Mouse (Mus musculus) liver, adult 2 months (tissue): ENCODE measurements around the gene Nsmf. TPM values are rescaled to one million over a fixed set of nuclear protein-coding genes. Genes with fewer than 3 reads are reported as not detected.
A peak's percentile ranks its signal among the peaks of the same experiment; 100 is the strongest.

Experiments used
- DNase-seq: peaks from one replicate; pipeline ENCODE4 v3.0.0-alpha.2; 2011; ENCODE audit warnings: low read depth, low spot score; ENCODE audit errors: extremely low read depth
- H3K27ac ChIP-seq: fragments of 200-500 bp; replicated peaks from 2 replicates; pipeline ENCODE4 v1.5.1; 2012; ENCODE audit warnings: low read depth, mild to moderate bottlenecking, control low read depth, inconsistent platforms, low read length; ENCODE audit not compliant: insufficient read depth
- H3K27me3 ChIP-seq: fragments of 200-500 bp; 2 replicates; pipeline ENCODE4 v1.6.1; 2012; ENCODE audit warnings: mild to moderate bottlenecking, moderate library complexity, low read length, inconsistent platforms; ENCODE audit not compliant: control insufficient read depth, insufficient read depth
- H3K36me3 ChIP-seq: fragments of 200-500 bp; 2 replicates; pipeline ENCODE4 v1.6.1; 2012; ENCODE audit warnings: low read length, inconsistent platforms; ENCODE audit not compliant: control insufficient read depth, insufficient read depth
- H3K4me1 ChIP-seq: fragments of 200-500 bp; 2 replicates; pipeline ENCODE4 v1.6.1; 2011; ENCODE audit warnings: low read length; ENCODE audit not compliant: control insufficient read depth, insufficient read depth
- H3K4me3 ChIP-seq: fragments of 200-500 bp; 2 replicates; pipeline ENCODE4 v1.5.1; 2011; ENCODE audit warnings: low read depth, mild to moderate bottlenecking, control low read depth, low read length, moderate library complexity; ENCODE audit not compliant: insufficient read depth
- H3K79me2 ChIP-seq: fragments of 200-500 bp; 2 replicates; pipeline ENCODE4 v1.6.1; 2012; ENCODE audit warnings: inconsistent platforms, mild to moderate bottlenecking, low read length, moderate library complexity; ENCODE audit not compliant: control insufficient read depth, insufficient read depth
- H3K9ac ChIP-seq: fragments of 200-500 bp; 2 replicates; pipeline ENCODE4 v1.6.1; 2012; ENCODE audit warnings: low read depth, mild to moderate bottlenecking, control low read depth, inconsistent platforms, low read length
- CTCF ChIP-seq: fragments of 200-500 bp; IDR thresholded peaks from 2 replicates; pipeline ENCODE4 v1.5.1; 2011; ENCODE audit warnings: low read depth, low read length, control low read depth
- POLR2A ChIP-seq: fragments of 200-500 bp; IDR thresholded peaks from 2 replicates; pipeline ENCODE4 v1.6.1; 2011; ENCODE audit warnings: low read length, control low read depth; ENCODE audit not compliant: insufficient read depth; ENCODE audit errors: extremely low read depth
- WGBS: fragments of 180-500 bp; shearing (Covaris S2); methylation state at CpG from one replicate; pipeline ENCODE4 v1.1.7; 2018; 5-methylcytosine and 5-hydroxymethylcytosine counted together
- polyA plus RNA-seq: library from polyadenylated mRNA; depleted of rRNA; stranded (reverse); fragments of >200 nt; gene quantifications from 2 replicates; pipeline ENCODE4 v1.2.3, GENCODE M21; 2012; rRNA removed
- total RNA-seq: library from RNA; depleted of rRNA; stranded (reverse); fragments of >200 nt; gene quantifications from 2 replicates; pipeline ENCODE4 v1.2.3, GENCODE M21; 2014; rRNA removed

Gene Nsmf
- 71.2 and 76.2 TPM in 2 replicates for total RNA-seq
- polyA plus RNA-seq: 182 and 219 TPM in 2 replicates

DNA sequence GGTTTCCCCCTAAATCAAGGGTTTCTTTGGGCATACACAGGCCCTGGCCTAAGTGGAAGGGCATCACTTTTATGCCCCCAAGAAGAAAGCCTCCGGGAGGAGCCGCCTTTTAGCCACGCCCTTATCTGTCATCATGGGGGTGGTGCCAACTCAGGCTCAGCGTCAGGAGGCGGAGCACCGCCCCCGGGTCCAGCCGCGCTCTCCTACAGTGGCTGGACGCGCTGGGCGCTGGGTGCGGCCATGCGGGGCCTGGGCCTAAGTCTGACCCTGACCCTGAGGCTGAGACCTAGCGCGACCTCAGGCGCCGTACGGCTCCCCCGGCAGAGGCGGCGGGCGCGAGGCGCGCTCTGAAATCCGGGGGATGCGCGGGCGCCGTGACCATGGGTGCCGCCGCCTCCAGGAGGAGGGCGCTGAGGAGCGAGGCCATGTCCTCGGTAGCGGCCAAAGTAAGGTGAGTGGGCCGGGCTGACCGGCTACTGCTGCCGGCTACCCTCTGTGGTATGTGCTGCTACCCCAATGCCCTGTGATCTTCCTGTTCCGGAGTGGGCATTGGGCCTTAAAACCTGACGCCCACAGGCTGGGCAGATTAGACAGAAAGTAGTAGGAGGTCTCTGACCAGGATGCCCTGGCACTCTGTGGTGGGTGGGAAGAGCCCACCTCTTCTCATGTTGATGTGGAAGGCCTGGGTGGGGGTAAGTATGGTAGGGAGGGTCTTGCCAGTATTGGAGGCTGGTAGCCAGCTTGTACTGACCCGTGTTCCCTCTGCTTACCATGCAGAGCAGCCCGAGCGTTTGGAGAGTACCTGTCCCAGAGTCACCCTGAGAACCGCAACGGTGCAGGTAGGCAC, at the start of gene Nsmf:
TSS of gene Nsmf (plus strand) at position 135 of the 847 bp plus-strand sequence.
- Histone ChIP-seq H3K4me3 (peak within 1 kb of the TSS; percentile 79), H3K27ac (peak within 1 kb of the TSS; percentile 97), H3K36me3 (peaks cover 2% of the 10 kb centered on the region; the same call in 1 of the 2 replicates), H3K79me2 (peaks cover 12% of the 10 kb centered on the region), H3K27me3 (no peaks in the 10 kb centered on the region), H3K4me1 (peaks cover 31% of the 10 kb centered on the region), H3K9ac (peak within 1 kb of the TSS; percentile 93)
- 1% methylated on average over 47 of the region's 47 CpGs for WGBS
- peak; percentile 80 for DNase-seq
- TF ChIP-seq CTCF (0 out of 2 replicates have a peak, but pooled peaks have one; percentile 11), POLR2A (peak; percentile 79)

DNA sequence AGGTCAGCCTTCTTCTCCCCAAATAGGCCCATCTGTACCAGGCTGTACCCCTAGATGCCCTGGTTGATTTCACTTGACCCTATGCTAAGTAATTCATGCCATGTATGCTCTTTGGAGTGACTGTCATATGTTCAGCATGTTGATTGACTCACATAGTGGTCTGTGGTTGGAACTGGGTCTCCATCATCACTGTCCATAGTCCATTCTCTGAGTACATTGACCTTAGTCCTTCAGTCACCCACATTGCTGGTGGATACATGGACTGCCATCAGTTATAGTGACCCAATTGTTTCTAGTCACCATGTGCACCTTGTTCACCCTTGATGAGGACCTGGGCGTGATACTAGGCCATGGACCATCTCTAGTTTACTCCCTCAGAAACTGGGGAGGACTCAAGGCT, 47.4 kb upstream of the Nsmf start:
- Histone ChIP-seq H3K27me3 (no peaks in the 10 kb centered on the region), H3K27ac (no peak overlapping the region), H3K36me3 (peaks cover 18% of the 10 kb centered on the region), H3K4me1 (no peaks in the 10 kb centered on the region), H3K9ac (no peak overlapping the region), H3K79me2 (no peaks in the 10 kb centered on the region), H3K4me3 (no peak overlapping the region)
- TF ChIP-seq CTCF: no peak
- no peak for TF ChIP-seq POLR2A
- 83% methylated on average over 1 of the region's 1 CpGs for WGBS
- no peak for DNase-seq

DNA sequence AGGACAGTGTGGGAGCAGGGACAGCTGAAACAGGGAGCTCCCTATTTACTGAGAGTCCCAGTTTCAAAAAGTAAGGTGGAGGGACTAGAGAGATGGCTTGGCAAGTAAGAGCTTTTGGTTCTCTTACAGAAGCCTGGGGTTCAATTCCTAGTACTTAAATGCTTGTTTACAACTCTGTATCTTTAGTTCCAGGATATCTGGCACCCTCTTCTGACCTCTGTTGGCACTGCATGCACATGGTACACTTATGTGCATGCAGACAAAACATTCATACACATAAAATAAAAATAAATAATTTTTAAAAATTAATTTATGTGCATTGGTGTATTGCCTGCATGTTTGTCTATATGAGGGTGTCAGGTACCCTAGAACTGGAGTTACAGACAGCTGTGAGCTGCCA, 45.9 kb upstream of the Nsmf start:
- no peaks in the 10 kb centered on the region for H3K4me1 ChIP-seq
- no peaks in the 10 kb centered on the region for H3K79me2 ChIP-seq
- H3K36me3 ChIP-seq: peaks cover 15% of the 10 kb centered on the region
- H3K27ac ChIP-seq: no peak overlapping the region
- TF ChIP-seq CTCF (no peak), POLR2A (no peak)
- H3K4me3 ChIP-seq: no peak overlapping the region
- H3K9ac ChIP-seq: no peak overlapping the region
- peak; percentile 10 for DNase-seq
- no peaks in the 10 kb centered on the region for H3K27me3 ChIP-seq

GRCm38 (mm10) chr2:25022678-25023077, 31.5 kb upstream of the Nsmf start:
- H3K9ac ChIP-seq: no peak overlapping the region
- 100% methylated on average over 1 of the region's 1 CpGs for WGBS
- TF ChIP-seq CTCF (no peak), POLR2A (no peak)
- H3K4me1 ChIP-seq: no peaks in the 10 kb centered on the region
- H3K36me3 ChIP-seq: peaks cover 25% of the 10 kb centered on the region
- no peaks in the 10 kb centered on the region for H3K27me3 ChIP-seq
- H3K27ac ChIP-seq: no peak overlapping the region
- DNase-seq: peak; percentile 8
- no peaks in the 10 kb centered on the region for H3K79me2 ChIP-seq
- H3K4me3 ChIP-seq: no peak overlapping the region

GRCm38 (mm10) chr2:25025109-25025508, 29.0 kb upstream of the Nsmf start:
- no peak overlapping the region for H3K9ac ChIP-seq
- 100% methylated on average over 1 of the region's 1 CpGs for WGBS
- no peak for TF ChIP-seq POLR2A
- TF ChIP-seq CTCF: no peak
- H3K4me1 ChIP-seq: no peaks in the 10 kb centered on the region
- peaks cover 20% of the 10 kb centered on the region for H3K36me3 ChIP-seq
- no peak for DNase-seq
- H3K27me3 ChIP-seq: no peaks in the 10 kb centered on the region
- H3K27ac ChIP-seq: no peak overlapping the region
- H3K4me3 ChIP-seq: no peak overlapping the region
- H3K79me2 ChIP-seq: no peaks in the 10 kb centered on the region

GRCm38 (mm10) chr2:25034994-25035393, 19.2 kb upstream of the Nsmf start:
- no peak for TF ChIP-seq POLR2A
- no peak for TF ChIP-seq CTCF
- Histone ChIP-seq H3K4me3 (no peak overlapping the region), H3K27ac (no peak overlapping the region), H3K27me3 (no peaks in the 10 kb centered on the region), H3K36me3 (peaks cover 27% of the 10 kb centered on the region), H3K79me2 (no peaks in the 10 kb centered on the region), H3K4me1 (no peaks in the 10 kb centered on the region; the same call in 1 of the 2 replicates), H3K9ac (no peak overlapping the region)
- over 99% methylated on average over 4 of the region's 4 CpGs for WGBS
- DNase-seq: no peak
